Mouse (Mus musculus): ENCODE data around the gene Acbd5. TPM values are rescaled to one million over a fixed set of nuclear protein-coding genes. Genes with fewer than 3 reads are reported as not detected.

The Acbd5 gene
- polyA plus RNA-seq (2012; rRNA removed) = 7.8 and 10.6 TPM in 2 replicates

- TF ChIP-seq CTCF (IDR thresholded peaks at IDR 0.05; ENCODE audit: control insufficient read depth, insufficient read depth, insufficient replicate concordance, low read depth, low read length) (no peak), POLR2A (IDR thresholded peaks at IDR 0.05; ENCODE audit: control insufficient read depth, low read depth, low read length) (peak; percentile 91)
- H3K27me3 ChIP-seq (ENCODE audit: control insufficient read depth, insufficient read depth, low read length) = no peaks in the 10 kb centered on the region
- H3K4me1 ChIP-seq (ENCODE audit: control insufficient read depth, insufficient read depth, low read length) = peaks cover 2% of the 10 kb centered on the region; the same call in 1 of the 2 replicates
- H3K27ac ChIP-seq (ENCODE audit: control insufficient read depth, insufficient read depth, low read depth, low read length) = peak within 1 kb of the TSS; percentile 100
- H3K36me3 ChIP-seq (ENCODE audit: control insufficient read depth, insufficient read depth, low read length) = peaks cover 1% of the 10 kb centered on the region; the same call in 1 of the 2 replicates
- peak within 1 kb of the TSS; percentile 100 for H3K4me3 ChIP-seq (ENCODE audit: control insufficient read depth, low read depth, low read length)
Observed at GRCm38 (mm10) chr2:23067552-23068369, at the start of gene Acbd5. Acbd5 (plus strand) TSS chr2:23068167.

DNA sequence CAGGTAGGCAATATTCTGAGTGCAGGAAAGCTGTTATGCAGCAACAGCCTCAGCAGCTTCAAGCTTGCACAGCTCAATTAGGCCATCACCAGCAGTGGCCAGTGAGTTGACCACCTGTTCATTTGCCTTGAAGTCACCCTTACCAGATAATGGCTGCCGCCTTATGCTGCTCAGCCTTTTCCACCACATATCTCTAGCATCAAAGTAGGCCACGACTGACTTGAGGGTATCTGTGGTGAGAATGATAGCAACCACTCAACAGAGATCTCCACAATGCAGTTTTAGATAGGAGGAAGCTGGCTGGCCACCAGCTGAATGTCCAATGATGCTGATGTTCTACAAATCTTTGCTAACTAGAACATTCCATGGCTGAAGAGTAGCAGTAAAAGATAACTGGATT lies 48.8 kb upstream of the Acbd5 start:
- peaks cover 4% of the 10 kb centered on the region; the same call in 1 of the 2 replicates for H3K4me1 ChIP-seq (ENCODE audit: control insufficient read depth, insufficient read depth, low read length)
- H3K27me3 ChIP-seq (ENCODE audit: control insufficient read depth, insufficient read depth, low read length) = no peaks in the 10 kb centered on the region
- no peak overlapping the region for H3K27ac ChIP-seq (ENCODE audit: control insufficient read depth, insufficient read depth, low read depth, low read length)
- no peaks in the 10 kb centered on the region for H3K36me3 ChIP-seq (ENCODE audit: control insufficient read depth, insufficient read depth, low read length)
- TF ChIP-seq POLR2A (IDR thresholded peaks at IDR 0.05; ENCODE audit: control insufficient read depth, low read depth, low read length) (no peak), CTCF (IDR thresholded peaks at IDR 0.05; ENCODE audit: control insufficient read depth, insufficient read depth, insufficient replicate concordance, low read depth, low read length) (no peak)
- H3K4me3 ChIP-seq (ENCODE audit: control insufficient read depth, low read depth, low read length) = no peak overlapping the region

DNA sequence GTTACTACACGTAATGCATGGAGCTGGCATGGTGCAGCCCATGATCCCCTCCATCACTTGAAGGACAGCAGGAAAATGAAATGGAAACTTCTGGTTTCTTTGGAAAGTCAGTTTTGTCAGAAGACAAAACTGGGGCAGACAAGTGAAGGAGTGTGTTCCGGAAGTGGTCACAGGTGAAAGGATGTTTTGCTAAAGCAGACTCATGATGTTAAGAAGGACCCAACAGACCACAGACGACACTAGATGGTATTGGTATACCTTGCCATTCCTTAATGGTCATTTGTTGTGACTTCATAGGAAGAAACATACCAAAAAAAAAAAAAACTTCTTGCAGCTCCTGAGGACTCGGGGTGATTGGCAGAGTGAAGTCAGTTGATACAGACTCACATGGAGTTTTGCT lies 46.6 kb upstream of the Acbd5 start:
- Histone ChIP-seq H3K27me3 (ENCODE audit: control insufficient read depth, insufficient read depth, low read length) (no peaks in the 10 kb centered on the region), H3K4me1 (ENCODE audit: control insufficient read depth, insufficient read depth, low read length) (no peaks in the 10 kb centered on the region), H3K36me3 (ENCODE audit: control insufficient read depth, insufficient read depth, low read length) (no peaks in the 10 kb centered on the region), H3K4me3 (ENCODE audit: control insufficient read depth, low read depth, low read length) (no peak overlapping the region), H3K27ac (ENCODE audit: control insufficient read depth, insufficient read depth, low read depth, low read length) (no peak overlapping the region)
- TF ChIP-seq CTCF (IDR thresholded peaks at IDR 0.05; ENCODE audit: control insufficient read depth, insufficient read depth, insufficient replicate concordance, low read depth, low read length) = no peak
- no peak for TF ChIP-seq POLR2A (IDR thresholded peaks at IDR 0.05; ENCODE audit: control insufficient read depth, low read depth, low read length)

- no peak for TF ChIP-seq CTCF (IDR thresholded peaks at IDR 0.05; ENCODE audit: control insufficient read depth, insufficient read depth, insufficient replicate concordance, low read depth, low read length)
- no peak for TF ChIP-seq POLR2A (IDR thresholded peaks at IDR 0.05; ENCODE audit: control insufficient read depth, low read depth, low read length)
- Histone ChIP-seq H3K27ac (ENCODE audit: control insufficient read depth, insufficient read depth, low read depth, low read length) (no peak overlapping the region), H3K36me3 (ENCODE audit: control insufficient read depth, insufficient read depth, low read length) (no peaks in the 10 kb centered on the region), H3K4me3 (ENCODE audit: control insufficient read depth, low read depth, low read length) (no peak overlapping the region), H3K27me3 (ENCODE audit: control insufficient read depth, insufficient read depth, low read length) (no peaks in the 10 kb centered on the region), H3K4me1 (ENCODE audit: control insufficient read depth, insufficient read depth, low read length) (no peaks in the 10 kb centered on the region)
Observed at GRCm38 (mm10) chr2:23021721-23022120, 46.2 kb upstream of the Acbd5 start.

GRCm38 (mm10) chr2:23023023-23023422 lies 44.9 kb upstream of the Acbd5 start:
- TF ChIP-seq CTCF (IDR thresholded peaks at IDR 0.05; ENCODE audit: control insufficient read depth, insufficient read depth, insufficient replicate concordance, low read depth, low read length) (no peak), POLR2A (IDR thresholded peaks at IDR 0.05; ENCODE audit: control insufficient read depth, low read depth, low read length) (no peak)
- Histone ChIP-seq H3K27ac (ENCODE audit: control insufficient read depth, insufficient read depth, low read depth, low read length) (no peak overlapping the region), H3K27me3 (ENCODE audit: control insufficient read depth, insufficient read depth, low read length) (no peaks in the 10 kb centered on the region), H3K4me3 (ENCODE audit: control insufficient read depth, low read depth, low read length) (no peak overlapping the region), H3K4me1 (ENCODE audit: control insufficient read depth, insufficient read depth, low read length) (no peaks in the 10 kb centered on the region; the same call in 1 of the 2 replicates), H3K36me3 (ENCODE audit: control insufficient read depth, insufficient read depth, low read length) (no peaks in the 10 kb centered on the region)

DNA sequence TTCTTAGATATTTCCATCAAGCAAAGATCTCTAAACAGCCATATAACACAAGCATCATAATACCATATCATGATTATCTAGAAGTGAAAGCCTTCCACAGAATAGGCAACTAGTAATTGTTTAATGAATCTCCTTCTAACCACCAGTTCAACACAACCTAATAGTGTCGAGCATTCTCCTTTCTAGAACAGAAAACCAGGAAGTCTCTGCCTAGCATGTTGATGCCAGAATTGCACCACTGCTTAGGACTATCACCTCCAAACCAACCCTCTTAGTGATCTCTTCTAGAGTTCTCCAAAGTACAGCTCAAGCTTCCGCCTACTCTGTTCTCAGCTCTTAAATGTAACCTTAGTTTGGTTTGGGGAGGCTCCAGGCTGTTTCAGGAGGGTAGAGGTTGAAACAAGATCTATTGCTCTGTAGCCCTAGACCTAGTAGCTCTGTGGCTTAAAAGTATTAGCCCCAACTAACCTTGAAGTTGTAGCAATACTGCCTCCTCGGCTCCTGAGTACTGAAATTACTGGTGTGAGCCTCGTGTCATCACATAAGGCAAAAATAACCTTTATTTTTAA lies 44.2 kb upstream of the Acbd5 start:
- TF ChIP-seq POLR2A (IDR thresholded peaks at IDR 0.05; ENCODE audit: control insufficient read depth, low read depth, low read length) (no peak), CTCF (IDR thresholded peaks at IDR 0.05; ENCODE audit: control insufficient read depth, insufficient read depth, insufficient replicate concordance, low read depth, low read length) (no peak)
- H3K36me3 ChIP-seq (ENCODE audit: control insufficient read depth, insufficient read depth, low read length) = no peaks in the 10 kb centered on the region

DNA sequence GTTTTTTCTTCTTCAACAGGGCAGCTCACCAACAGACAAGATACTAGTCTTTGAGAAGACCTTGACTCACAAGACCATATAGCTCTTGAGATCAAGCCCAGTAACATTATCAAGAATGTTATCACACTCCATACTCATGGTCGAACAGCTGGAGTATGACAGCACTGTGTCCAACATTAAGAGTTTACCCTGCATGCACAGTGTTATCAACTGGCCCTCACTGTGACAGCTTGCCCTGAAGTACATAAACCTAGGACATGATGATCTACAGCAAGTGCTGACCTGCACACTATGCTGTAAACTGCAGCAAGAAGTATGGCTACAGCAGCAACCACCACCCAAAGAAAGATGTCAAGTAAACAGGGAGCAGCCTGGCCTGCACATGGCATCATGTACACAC lies 41.6 kb upstream of the Acbd5 start:
- TF ChIP-seq POLR2A (IDR thresholded peaks at IDR 0.05; ENCODE audit: control insufficient read depth, low read depth, low read length) (no peak), CTCF (IDR thresholded peaks at IDR 0.05; ENCODE audit: control insufficient read depth, insufficient read depth, insufficient replicate concordance, low read depth, low read length) (no peak)

More for the DNA sequence above, 44.2 kb upstream of the Acbd5 start:
- Histone ChIP-seq H3K4me1 (ENCODE audit: control insufficient read depth, insufficient read depth, low read length) (no peaks in the 10 kb centered on the region; the same call in 1 of the 2 replicates), H3K27me3 (ENCODE audit: control insufficient read depth, insufficient read depth, low read length) (no peaks in the 10 kb centered on the region), H3K4me3 (ENCODE audit: control insufficient read depth, low read depth, low read length) (no peak overlapping the region), H3K27ac (ENCODE audit: control insufficient read depth, insufficient read depth, low read depth, low read length) (no peak overlapping the region)

More for the DNA sequence above, 41.6 kb upstream of the Acbd5 start:
- no peaks in the 10 kb centered on the region for H3K27me3 ChIP-seq (ENCODE audit: control insufficient read depth, insufficient read depth, low read length)
- no peak overlapping the region; the same call in 1 of the 2 replicates for H3K27ac ChIP-seq (ENCODE audit: control insufficient read depth, insufficient read depth, low read depth, low read length)
- H3K4me3 ChIP-seq (ENCODE audit: control insufficient read depth, low read depth, low read length) = no peak overlapping the region
- no peaks in the 10 kb centered on the region for H3K36me3 ChIP-seq (ENCODE audit: control insufficient read depth, insufficient read depth, low read length)
- H3K4me1 ChIP-seq (ENCODE audit: control insufficient read depth, insufficient read depth, low read length) = no peaks in the 10 kb centered on the region; the same call in 1 of the 2 replicates

All from testis, adult 2 months (tissue).